Mouse (Mus musculus): ENCODE results near the gene Lingo1.

DNA sequence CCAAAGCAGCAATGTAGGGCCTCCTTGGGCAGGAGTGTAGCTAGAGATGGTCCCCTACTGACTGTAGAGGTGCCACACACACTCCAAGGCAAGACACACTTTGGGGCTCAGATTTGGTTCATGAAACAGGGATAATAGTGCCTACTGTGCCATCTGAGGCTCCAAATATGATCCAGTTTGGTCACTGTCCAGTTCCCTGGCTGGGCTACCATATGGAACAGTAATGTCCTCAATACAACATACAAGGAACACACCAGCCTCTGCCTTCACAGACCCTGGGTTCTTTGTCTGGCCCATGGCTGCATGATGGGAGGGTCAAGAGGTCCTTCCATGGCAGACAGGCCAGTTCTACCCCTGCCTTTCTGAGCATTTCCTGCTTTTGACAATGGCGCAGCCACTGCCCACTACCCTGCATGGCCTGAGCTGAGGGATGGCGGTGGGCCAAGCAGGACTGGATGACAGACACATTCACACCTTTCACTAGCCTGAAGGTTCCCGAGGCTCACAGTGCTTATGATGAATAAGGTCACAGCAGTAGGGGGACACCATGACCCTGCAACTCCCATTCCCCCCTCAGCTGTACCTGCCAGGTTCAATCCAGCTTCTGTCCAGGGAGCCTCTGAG, 134.9 kb downstream of the Lingo1 start:
- TF ChIP-seq GATA1 (IDR thresholded peaks at IDR 0.05; ENCODE audit: low read length), result no peak
- no peak for TF ChIP-seq TAL1 (IDR thresholded peaks at IDR 0.05; ENCODE audit: low read length)

All from erythroblast, embryonic 14.5 days (primary cell).